Comparison of ENCODE assay signal across 37 mouse cellular contexts in the genomic region with DNA sequence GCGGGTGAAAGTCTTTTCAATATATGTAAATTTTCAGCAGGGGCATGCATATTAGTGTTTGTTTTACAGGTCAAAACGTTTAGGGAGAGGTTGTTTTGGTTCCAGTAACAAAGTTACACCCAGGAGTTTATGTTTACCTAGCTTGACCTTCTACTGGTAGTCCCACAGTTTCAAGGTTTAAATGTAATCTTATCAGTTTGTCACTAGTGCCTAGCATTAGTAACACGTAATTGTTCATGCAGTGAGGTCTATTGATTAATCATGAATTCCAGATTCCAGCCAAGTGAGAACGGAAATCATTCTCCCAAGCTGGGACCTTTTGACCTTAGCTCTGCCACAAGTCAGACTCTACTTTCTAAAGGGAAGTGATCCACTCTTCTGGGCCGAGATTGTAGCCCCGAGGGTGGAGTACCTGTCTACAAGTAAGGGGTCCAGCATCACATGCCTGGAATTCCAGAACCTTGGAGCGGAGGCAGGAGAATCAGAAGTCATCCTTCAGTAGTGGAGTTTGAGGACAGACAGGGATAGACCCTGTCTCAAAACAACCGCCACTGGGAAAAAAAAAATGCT. TPM values are rescaled to one million over a fixed set of nuclear protein-coding genes. Genes with fewer than 3 reads are reported as not detected.
DNase-seq lines count a peak whose midpoint lies in the region; ATAC-seq and TF ChIP-seq lines count a peak whose summit lies in the region.
"Had no signal": no experiment of that assay in that cellular context is flagged by ENCODE, and none has a peak within 500 bp of the region (broad histone marks: within the 10 kb centered on the region; RNA-seq: fewer than 3 reads in every experiment).

No protein-coding gene starts in this region.

- 62% methylated on average over 8 of the region's 8 CpGs for WGBS in cerebellum, adult 2 months
- 49% methylated on average over 8 of the region's 8 CpGs for WGBS in liver, postnatal 0 days (ENCODE audit: insufficient replicate concordance)

- no peak for DNase-seq in cerebellum, adult 2 months
- DNase-seq in cerebellum, postnatal 10 days, result no peak
- DNase-seq in kidney, adult 9 months, result peak; percentile 39
- DNase-seq in kidney, postnatal 4 days, result no peak
- DNase-seq in liver, postnatal 0 days, result no peak
- no peak for DNase-seq in liver
- no peak for DNase-seq in T-cell, adult 2 months (ENCODE audit: low spot score)
- DNase-seq in retina, embryonic 14.5 days (ENCODE audit: low spot score), result no peak
- DNase-seq: adrenal gland, postnatal 25 days; cerebellum, adult 11-12 months; cerebellum, postnatal 14 days; gastrocnemius, postnatal 25 days; heart, adult 18-20 months; heart, postnatal 36 days; left cerebral cortex, postnatal 4 days; lung, adult 2 months; lung, postnatal 14 days; right cerebral cortex, postnatal 25 days; thymus, adult 18-20 months; thymus, postnatal 36 days had no signal

- no peaks in the 10 kb centered on the region for H3K27me3 ChIP-seq in cerebellum, adult 2 months (ENCODE audit: control insufficient read depth, insufficient read depth, low read length)
- H3K27me3 ChIP-seq in liver, postnatal 0 days (ENCODE audit: insufficient read depth, low read length), result no peaks in the 10 kb centered on the region
- H3K27me3 ChIP-seq: CH12.LX; embryonic facial prominence, embryonic 12.5 days; hindbrain, embryonic 12.5 days; limb, embryonic 15.5 days; midbrain, embryonic 15.5 days; neural tube, embryonic 15.5 days; stomach, embryonic 15.5 days had no signal

- H3K9me3 ChIP-seq in liver, postnatal 0 days (ENCODE audit: low read length), result no peaks in the 10 kb centered on the region
- H3K9me3 ChIP-seq: embryonic facial prominence, embryonic 12.5 days; G1E; hindbrain, embryonic 12.5 days; limb, embryonic 15.5 days; midbrain, embryonic 10.5 days; midbrain, embryonic 15.5 days; neural tube, embryonic 15.5 days; stomach, embryonic 15.5 days had no signal

- H3K4me2 ChIP-seq in liver, postnatal 0 days (ENCODE audit: low read depth, low read length), result no peak overlapping the region
- H3K4me2 ChIP-seq: embryonic facial prominence, embryonic 12.5 days; heart, embryonic 11.5 days; hindbrain, embryonic 12.5 days; limb, embryonic 15.5 days; midbrain, embryonic 15.5 days; neural tube, embryonic 15.5 days; stomach, embryonic 15.5 days had no signal

- TF ChIP-seq EP300 in liver, postnatal 0 days (IDR thresholded peaks at IDR 0.05; ENCODE audit: low read depth), result no peak

- peaks cover 8% of the 10 kb centered on the region; the same call in 1 of the 2 replicates for H3K36me3 ChIP-seq in liver, postnatal 0 days (replicated peaks; ENCODE audit: insufficient read depth, low read length)
- H3K36me3 ChIP-seq: embryonic facial prominence, embryonic 12.5 days; stomach, embryonic 15.5 days had no signal

- no peaks in the 10 kb centered on the region for H3K4me1 ChIP-seq in cerebellum, adult 2 months (ENCODE audit: control insufficient read depth, insufficient read depth, low read length)
- H3K4me1 ChIP-seq in liver, postnatal 0 days (ENCODE audit: insufficient read depth), result peaks cover 3% of the 10 kb centered on the region; the same call in 1 of the 2 replicates
- H3K4me1 ChIP-seq: embryonic facial prominence, embryonic 12.5 days; hindbrain, embryonic 12.5 days; limb, embryonic 15.5 days; midbrain, embryonic 10.5 days; midbrain, embryonic 15.5 days; neural tube, embryonic 15.5 days; stomach, embryonic 15.5 days had no signal

- peak overlapping the region; percentile 21; the same call in 1 of the 2 replicates for H3K27ac ChIP-seq in cerebellum, adult 2 months (ENCODE audit: insufficient read depth, low read length)
- H3K27ac ChIP-seq in liver, postnatal 0 days (ENCODE audit: low read depth), result no peak overlapping the region
- H3K27ac ChIP-seq: embryonic facial prominence, embryonic 12.5 days; hindbrain, embryonic 12.5 days; hindbrain, postnatal 0 days; limb, embryonic 15.5 days; midbrain, embryonic 10.5 days; midbrain, embryonic 15.5 days; neural tube, embryonic 15.5 days; stomach, embryonic 15.5 days had no signal

- peak; percentile 22; the same call in 1 of the 2 replicates for ATAC-seq in liver, postnatal 0 days
- ATAC-seq: forebrain, embryonic 14.5 days; hindbrain, postnatal 0 days; intestine, postnatal 0 days; midbrain, embryonic 15.5 days had no signal

- H3K9ac ChIP-seq in liver, postnatal 0 days (replicated peaks), result no peak overlapping the region
- H3K9ac ChIP-seq: embryonic facial prominence, embryonic 12.5 days; hindbrain, embryonic 12.5 days; limb, embryonic 15.5 days; midbrain, embryonic 15.5 days; neural tube, embryonic 15.5 days; stomach, embryonic 15.5 days had no signal

- TF ChIP-seq POLR2A in cerebellum, adult 2 months (IDR thresholded peaks at IDR 0.05; ENCODE audit: borderline replicate concordance, insufficient read depth, low read length), result no peak

- H3K4me3 ChIP-seq in cerebellum, adult 2 months (replicated peaks; ENCODE audit: insufficient read depth, low read depth, low read length), result no peak overlapping the region
- H3K4me3 ChIP-seq in liver, postnatal 0 days (ENCODE audit: low read depth, low read length), result no peak overlapping the region
- H3K4me3 ChIP-seq: embryonic facial prominence, embryonic 12.5 days; hindbrain, embryonic 12.5 days; limb, embryonic 15.5 days; midbrain, embryonic 10.5 days; midbrain, embryonic 15.5 days; neural tube, embryonic 15.5 days; stomach, embryonic 15.5 days had no signal

- no peak for TF ChIP-seq CTCF in cerebellum, adult 2 months (IDR thresholded peaks at IDR 0.05; ENCODE audit: borderline replicate concordance, insufficient read depth, low read depth, low read length)
- no peak for TF ChIP-seq CTCF in liver, postnatal 0 days (IDR thresholded peaks at IDR 0.05; ENCODE audit: low read depth)

RNA-seq across cellular contexts. Expression of gene AC153137.1, which starts 40.3 kb away (rescaled TPM):
- polyA plus RNA-seq in cerebellum, adult 2 months (2012; rRNA removed), result not detected in 2 replicates
- polyA plus RNA-seq in liver, postnatal 0 days (2015; fragmentation: Nextera tagmentation; extraction: Ambion mirVana), result not detected in 2 replicates
- polyA plus RNA-seq: cortical plate, adult 2 months; embryonic facial prominence, embryonic 12.5 days; forebrain, embryonic 14.5 days; frontal cortex, adult 2 months; G1E; heart, embryonic 11.5 days; heart, embryonic 16.5 days; hindbrain, embryonic 12.5 days; hindbrain, postnatal 0 days; intestine, postnatal 0 days; kidney, embryonic 16.5 days; limb, embryonic 15.5 days; lung, adult 2 months; midbrain, embryonic 10.5 days; midbrain, embryonic 15.5 days; neural tube, embryonic 15.5 days; stomach, embryonic 15.5 days had no signal
